Mouse (Mus musculus): ENCODE data around the gene Zzef1. TPM values are rescaled to one million over a fixed set of nuclear protein-coding genes. Genes with fewer than 3 reads are reported as not detected.

Gene Zzef1
- polyA plus RNA-seq (2012) = 7.6 and 8.7 TPM in 2 replicates

DNA sequence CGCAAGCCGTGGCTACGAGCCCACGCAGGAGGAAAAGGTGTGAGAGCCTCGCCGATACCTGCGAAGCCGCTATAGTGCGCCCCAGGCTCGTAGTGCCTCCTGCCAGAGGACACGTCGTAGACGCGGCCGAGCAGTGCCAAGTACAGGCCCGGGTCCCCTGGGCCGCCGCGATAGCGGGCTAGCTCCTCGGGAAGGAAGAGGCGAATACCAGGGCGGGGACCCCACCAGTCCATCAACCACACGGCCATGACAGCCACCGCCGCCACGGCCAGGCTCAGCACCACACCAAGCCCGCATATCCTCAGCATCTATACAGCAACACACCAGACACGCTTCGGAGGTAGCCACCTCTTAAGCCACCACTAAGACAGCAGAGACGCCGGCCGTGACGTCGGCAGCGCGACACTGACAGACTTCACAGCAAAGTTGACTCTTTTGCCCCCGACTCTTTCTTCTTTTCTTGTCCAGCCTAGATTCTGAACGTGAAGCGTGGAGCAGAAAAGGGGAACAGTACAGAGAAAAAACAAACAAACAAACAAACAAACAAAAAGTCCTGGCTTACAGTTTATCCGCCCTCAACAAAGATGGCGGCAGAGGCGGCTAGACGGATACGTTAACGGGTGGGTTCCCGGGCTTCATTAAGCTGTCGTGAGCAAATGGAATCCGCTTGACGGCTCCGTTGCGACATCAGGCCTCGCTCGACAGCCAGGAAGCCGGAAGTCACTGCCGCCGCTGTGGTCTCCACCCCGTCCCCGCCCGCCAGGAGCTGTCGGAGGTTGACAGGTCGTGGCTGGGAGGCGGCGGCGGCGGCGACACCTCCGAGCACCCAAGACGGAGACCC is at the start of gene Zzef1, which contains the start of gene Cyb5d2:
TSS of gene Zzef1 (plus strand) at position 772 of the 841 bp plus-strand sequence.
TSS of gene Cyb5d2 (minus strand) at position 688 of the 841 bp plus-strand sequence.
- TF ChIP-seq GATA1 (IDR thresholded peaks at IDR 0.05; ENCODE audit: low read length) = no peak

- no peak for TF ChIP-seq GATA1 (IDR thresholded peaks at IDR 0.05; ENCODE audit: low read length)
Observed at GRCm38 (mm10) chr11:72751956-72752355, 44.1 kb upstream of the Zzef1 start.

DNA sequence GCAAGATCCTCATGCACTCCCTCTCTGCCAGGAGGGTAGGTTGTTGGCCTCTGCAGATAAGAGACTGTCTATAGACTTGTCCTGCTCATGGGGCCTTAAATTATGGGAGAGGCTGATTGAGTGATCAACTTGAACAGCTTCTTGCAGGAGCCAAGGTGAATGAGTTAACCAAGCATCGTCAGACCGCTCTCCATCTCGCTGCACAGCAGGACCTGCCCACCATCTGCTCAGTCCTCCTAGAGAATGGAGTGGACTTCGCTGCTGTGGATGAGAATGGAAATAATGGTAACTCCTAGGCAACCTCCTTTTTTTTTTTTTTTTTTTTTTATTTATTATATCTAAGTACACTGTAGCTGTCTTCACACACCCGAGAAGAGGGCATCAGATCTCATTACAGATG is 37.7 kb upstream of the Zzef1 start:
- TF ChIP-seq GATA1 (IDR thresholded peaks at IDR 0.05; ENCODE audit: low read length) = no peak

DNA sequence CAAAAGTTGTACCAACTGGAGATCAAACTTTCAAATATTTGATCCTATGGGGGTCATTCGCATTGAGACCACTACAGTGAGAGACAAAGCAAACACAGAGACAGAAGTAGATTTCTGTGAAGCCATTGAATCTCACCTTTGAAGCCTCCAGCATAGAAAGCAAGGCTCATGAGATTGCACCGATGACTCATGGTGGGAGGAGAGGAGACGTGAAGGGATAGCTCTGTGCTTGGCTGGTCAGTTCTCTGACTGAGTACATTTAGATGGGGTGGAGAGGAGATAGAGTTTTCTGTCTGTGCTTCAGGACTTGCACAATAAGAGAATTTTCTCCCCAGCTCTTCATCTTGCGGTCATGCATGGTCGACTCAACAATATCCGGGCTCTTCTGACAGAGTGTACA is 36.4 kb upstream of the Zzef1 start:
- TF ChIP-seq GATA1 (IDR thresholded peaks at IDR 0.05; ENCODE audit: low read length) = no peak

DNA sequence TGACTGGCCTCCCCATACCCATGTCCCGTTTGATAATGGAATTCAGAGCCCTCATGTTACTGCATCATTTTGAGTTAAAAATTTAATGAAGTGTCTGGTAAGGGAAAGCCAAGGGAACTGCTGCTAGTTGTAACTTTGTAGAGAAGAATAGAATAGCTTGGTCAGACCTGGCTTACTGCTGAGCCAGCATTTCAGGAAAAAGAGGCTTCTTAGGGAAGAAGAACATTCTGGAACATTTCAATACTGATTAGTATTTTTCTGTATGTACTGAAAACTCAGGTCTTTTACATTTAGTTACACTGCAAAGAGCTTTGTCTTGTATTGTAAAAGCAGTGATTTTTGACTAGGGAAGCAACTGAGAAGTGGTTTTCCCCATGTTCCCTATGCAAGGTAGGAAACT is 35.2 kb upstream of the Zzef1 start:
- TF ChIP-seq GATA1 (IDR thresholded peaks at IDR 0.05; ENCODE audit: low read length) = no peak

- no peak for TF ChIP-seq GATA1 (IDR thresholded peaks at IDR 0.05; ENCODE audit: low read length)
Observed at GRCm38 (mm10) chr11:72764270-72764669, 31.8 kb upstream of the Zzef1 start.

GRCm38 (mm10) chr11:72767716-72768115 is 28.3 kb upstream of the Zzef1 start:
- TF ChIP-seq GATA1 (IDR thresholded peaks at IDR 0.05; ENCODE audit: low read length) = no peak

GRCm38 (mm10) chr11:72769061-72769460 is 27.0 kb upstream of the Zzef1 start:
- no peak for TF ChIP-seq GATA1 (IDR thresholded peaks at IDR 0.05; ENCODE audit: low read length)

GRCm38 (mm10) chr11:72770324-72770723 is 25.7 kb upstream of the Zzef1 start:
- no peak for TF ChIP-seq GATA1 (IDR thresholded peaks at IDR 0.05; ENCODE audit: low read length)

GRCm38 (mm10) chr11:72770816-72771215 is 25.2 kb upstream of the Zzef1 start:
- TF ChIP-seq GATA1 (IDR thresholded peaks at IDR 0.05; ENCODE audit: low read length) = no peak

DNA sequence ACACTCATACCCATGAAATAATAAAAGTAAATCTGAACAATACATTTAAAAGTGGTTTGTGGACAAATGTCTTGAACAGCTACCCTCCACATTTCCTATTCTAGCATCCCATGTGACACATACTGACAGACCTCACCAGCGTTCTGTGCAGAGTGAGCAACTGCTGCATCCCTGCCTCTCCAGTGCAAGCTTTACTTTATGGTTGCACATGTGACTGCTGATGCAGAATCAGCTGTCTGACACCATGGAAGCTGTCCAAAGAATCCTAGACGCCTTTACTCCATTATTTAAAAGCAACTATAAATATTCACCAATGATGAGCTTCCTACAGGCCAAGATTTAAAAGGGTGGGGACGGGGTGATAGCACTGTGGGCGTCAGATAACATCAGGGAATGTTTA is 24.6 kb upstream of the Zzef1 start:
- no peak for TF ChIP-seq GATA1 (IDR thresholded peaks at IDR 0.05; ENCODE audit: low read length)

GRCm38 (mm10) chr11:72778957-72779356 is 17.1 kb upstream of the Zzef1 start:
- no peak for TF ChIP-seq GATA1 (IDR thresholded peaks at IDR 0.05; ENCODE audit: low read length)

- no peak for TF ChIP-seq GATA1 (IDR thresholded peaks at IDR 0.05; ENCODE audit: low read length)
Observed at GRCm38 (mm10) chr11:72782103-72782502, 13.9 kb upstream of the Zzef1 start.

- TF ChIP-seq GATA1 (IDR thresholded peaks at IDR 0.05; ENCODE audit: low read length) = no peak
Observed at GRCm38 (mm10) chr11:72782503-72782902, 13.5 kb upstream of the Zzef1 start.

DNA sequence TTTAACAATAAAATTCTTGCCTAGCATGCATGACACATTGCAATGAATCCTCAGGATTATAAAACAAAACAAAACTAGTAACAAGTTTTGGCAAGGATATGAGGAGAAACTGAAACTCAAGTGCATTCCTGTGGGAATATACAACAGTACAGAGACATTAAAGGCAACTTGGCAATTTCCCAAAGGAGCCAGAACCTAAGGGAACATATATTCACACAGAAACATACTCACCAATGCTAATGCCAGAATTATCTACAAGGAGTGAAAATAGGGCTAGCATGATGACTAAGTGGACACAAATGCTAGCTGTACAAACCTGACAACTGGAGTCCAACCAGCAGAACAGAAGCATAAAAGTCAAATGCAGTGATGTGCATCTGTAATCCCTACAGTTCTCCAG is 4.0 kb upstream of the Zzef1 start:
- TF ChIP-seq GATA1 (IDR thresholded peaks at IDR 0.05; ENCODE audit: low read length) = no peak

- TF ChIP-seq GATA1 (IDR thresholded peaks at IDR 0.05; ENCODE audit: low read length) = no peak
Observed at GRCm38 (mm10) chr11:72795149-72795454, 924 bp upstream of the Zzef1 start.

DNA sequence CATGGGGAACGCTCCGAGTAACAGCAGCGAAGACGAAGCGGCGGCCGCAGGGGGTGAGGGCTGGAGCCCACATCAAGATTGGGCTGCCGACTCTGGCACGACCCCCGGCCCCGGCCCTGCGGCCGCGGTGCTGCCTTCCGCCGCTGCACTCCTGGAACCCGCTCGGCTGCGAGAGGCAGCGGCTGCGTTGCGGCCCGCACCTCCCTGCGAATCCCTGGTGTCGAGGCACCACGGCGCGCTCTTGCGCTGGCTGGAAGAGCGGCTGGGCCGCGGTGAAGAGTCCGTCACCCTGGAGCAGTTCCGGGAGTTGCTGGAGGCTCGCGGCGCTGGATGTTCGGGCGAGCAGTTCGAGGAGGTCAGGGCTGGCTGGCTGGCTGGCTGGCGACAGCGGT is 266 bp downstream of the Zzef1 start:
- no peak for TF ChIP-seq GATA1 (IDR thresholded peaks at IDR 0.05; ENCODE audit: low read length)

Measured in G1E-ER4 (cell line).